Mouse (Mus musculus): ENCODE data around the gene Ntf5. TPM values are rescaled to one million over a fixed set of nuclear protein-coding genes. Genes with fewer than 3 reads are reported as not detected.
"Not testable (repeated sequence)": the region's sequence is repeated elsewhere in the genome, so short reads cannot be mapped to it uniquely, and the experiment has no call there.

The Ntf5 gene
- polyA plus RNA-seq, 1 experiment from 2014 or later: 3.8 TPM

- H3K27me3 ChIP-seq (ENCODE audit: control insufficient read depth, insufficient read depth, low read length): no peaks in the 10 kb centered on the region
- H3K9ac ChIP-seq (ENCODE audit: low read length): no peak overlapping the region
- WGBS: 90% methylated on average over 15 of the region's 15 CpGs
- peaks cover 18% of the 10 kb centered on the region for H3K4me1 ChIP-seq (ENCODE audit: control insufficient read depth, insufficient read depth, low read length)
- no peaks in the 10 kb centered on the region for H3K9me3 ChIP-seq (ENCODE audit: control insufficient read depth, low read length)
- H3K4me3 ChIP-seq (ENCODE audit: low read depth, low read length): no peak overlapping the region
- no peak overlapping the region for H3K4me2 ChIP-seq (ENCODE audit: low read depth, severe bottlenecking)
- no peak for ATAC-seq (ENCODE audit: insufficient number of reproducible peaks, low FRiP score, low TSS enrichment, low read depth)
- H3K36me3 ChIP-seq (ENCODE audit: control insufficient read depth, insufficient read depth, low read length): peaks cover 26% of the 10 kb centered on the region; the same call in 1 of the 2 replicates
- no peak overlapping the region for H3K27ac ChIP-seq (replicated peaks; ENCODE audit: low read depth, low read length)
- DNase-seq (ENCODE audit: low spot score): no peak
Observed at GRCm38 (mm10) chr7:45454971-45455370, 41.5 kb downstream of the Ntf5 start.

DNA sequence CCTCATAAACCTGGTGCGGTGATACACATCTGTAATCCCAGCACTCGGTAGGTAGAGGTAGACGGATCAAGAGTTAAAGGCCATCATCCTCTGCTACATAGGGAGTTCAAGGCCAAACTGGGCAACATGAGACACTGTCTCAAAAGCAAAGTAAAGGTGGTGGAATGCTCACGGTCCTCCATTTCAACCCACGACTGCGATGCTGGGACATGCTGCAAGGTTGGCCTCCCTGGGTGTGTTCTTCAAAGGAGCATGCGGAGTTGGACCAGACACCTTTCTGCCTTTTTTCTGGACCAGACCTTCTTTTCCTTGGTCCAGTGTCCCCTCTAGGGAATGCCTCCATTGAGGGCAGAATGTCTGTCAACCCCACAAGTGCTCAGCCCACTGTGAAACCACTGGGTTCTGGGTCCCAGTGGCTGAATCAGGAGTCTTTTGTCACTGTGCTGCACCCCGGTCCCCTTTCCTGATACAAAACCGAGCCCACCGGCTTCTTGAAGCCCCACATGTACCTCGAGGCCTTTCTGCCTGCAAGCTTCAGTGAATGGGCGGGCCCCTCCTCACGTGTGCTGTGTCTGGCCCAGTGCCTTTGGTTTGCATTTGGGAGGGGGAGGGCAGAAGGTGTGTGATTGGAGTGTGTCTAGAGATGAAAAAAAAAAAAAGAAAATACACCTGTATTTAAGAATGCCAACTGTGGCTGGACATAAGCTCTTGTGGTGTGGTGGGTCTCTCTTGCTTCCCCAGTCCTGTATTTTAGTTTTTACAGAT lies 42.6 kb downstream of the Ntf5 start:
- H3K4me3 ChIP-seq (ENCODE audit: low read depth, low read length): no peak overlapping the region
- no peak overlapping the region for H3K27ac ChIP-seq (replicated peaks; ENCODE audit: low read depth, low read length)
- WGBS: 73% methylated on average over 13 of the region's 13 CpGs
- no peak overlapping the region for H3K9ac ChIP-seq (ENCODE audit: low read length)
- ATAC-seq (ENCODE audit: insufficient number of reproducible peaks, low FRiP score, low TSS enrichment, low read depth): no peak
- no peak for DNase-seq (ENCODE audit: low spot score)
- H3K9me3 ChIP-seq (ENCODE audit: control insufficient read depth, low read length): no peaks in the 10 kb centered on the region
- no peaks in the 10 kb centered on the region for H3K27me3 ChIP-seq (ENCODE audit: control insufficient read depth, insufficient read depth, low read length)
- H3K4me2 ChIP-seq (ENCODE audit: low read depth, severe bottlenecking): no peak overlapping the region
- H3K4me1 ChIP-seq (ENCODE audit: control insufficient read depth, insufficient read depth, low read length): peaks cover 20% of the 10 kb centered on the region
- peaks cover 26% of the 10 kb centered on the region; the same call in 1 of the 2 replicates for H3K36me3 ChIP-seq (ENCODE audit: control insufficient read depth, insufficient read depth, low read length)

DNA sequence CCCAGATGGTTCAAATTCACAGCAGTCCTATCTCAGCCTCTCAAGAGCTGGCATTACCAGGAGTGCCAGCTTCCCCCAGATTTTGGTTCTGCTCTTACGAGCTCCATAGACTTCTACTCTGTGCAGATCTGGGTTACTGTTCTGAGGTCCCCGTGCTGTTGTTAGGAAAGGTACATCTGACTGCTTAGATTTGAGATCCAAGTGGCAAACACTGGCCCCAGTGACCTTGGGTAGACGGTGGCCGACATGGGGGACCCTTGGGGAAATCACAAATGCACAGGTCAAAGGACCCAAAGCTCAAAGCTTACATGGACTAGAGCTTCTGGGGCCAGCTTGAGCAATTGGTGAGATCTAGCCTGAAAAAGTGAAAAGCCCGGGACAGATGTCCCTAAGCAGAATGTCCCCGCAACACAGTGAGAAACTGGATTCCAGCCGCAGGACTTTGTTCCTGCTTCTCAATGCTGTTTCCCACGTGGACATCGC lies 43.3 kb downstream of the Ntf5 start:
- no peak for ATAC-seq (ENCODE audit: insufficient number of reproducible peaks, low FRiP score, low TSS enrichment, low read depth)
- DNase-seq (ENCODE audit: low spot score): no peak
- Histone ChIP-seq H3K27ac (replicated peaks; ENCODE audit: low read depth, low read length) (no peak overlapping the region), H3K27me3 (ENCODE audit: control insufficient read depth, insufficient read depth, low read length) (no peaks in the 10 kb centered on the region), H3K4me2 (ENCODE audit: low read depth, severe bottlenecking) (peak overlapping the region; percentile 20), H3K36me3 (ENCODE audit: control insufficient read depth, insufficient read depth, low read length) (peaks cover 26% of the 10 kb centered on the region; the same call in 1 of the 2 replicates), H3K4me3 (ENCODE audit: low read depth, low read length) (no peak overlapping the region), H3K4me1 (ENCODE audit: control insufficient read depth, insufficient read depth, low read length) (peaks cover 23% of the 10 kb centered on the region), H3K9ac (ENCODE audit: low read length) (no peak overlapping the region), H3K9me3 (ENCODE audit: control insufficient read depth, low read length) (no peaks in the 10 kb centered on the region)
- WGBS: 59% methylated on average over 9 of the region's 9 CpGs

DNA sequence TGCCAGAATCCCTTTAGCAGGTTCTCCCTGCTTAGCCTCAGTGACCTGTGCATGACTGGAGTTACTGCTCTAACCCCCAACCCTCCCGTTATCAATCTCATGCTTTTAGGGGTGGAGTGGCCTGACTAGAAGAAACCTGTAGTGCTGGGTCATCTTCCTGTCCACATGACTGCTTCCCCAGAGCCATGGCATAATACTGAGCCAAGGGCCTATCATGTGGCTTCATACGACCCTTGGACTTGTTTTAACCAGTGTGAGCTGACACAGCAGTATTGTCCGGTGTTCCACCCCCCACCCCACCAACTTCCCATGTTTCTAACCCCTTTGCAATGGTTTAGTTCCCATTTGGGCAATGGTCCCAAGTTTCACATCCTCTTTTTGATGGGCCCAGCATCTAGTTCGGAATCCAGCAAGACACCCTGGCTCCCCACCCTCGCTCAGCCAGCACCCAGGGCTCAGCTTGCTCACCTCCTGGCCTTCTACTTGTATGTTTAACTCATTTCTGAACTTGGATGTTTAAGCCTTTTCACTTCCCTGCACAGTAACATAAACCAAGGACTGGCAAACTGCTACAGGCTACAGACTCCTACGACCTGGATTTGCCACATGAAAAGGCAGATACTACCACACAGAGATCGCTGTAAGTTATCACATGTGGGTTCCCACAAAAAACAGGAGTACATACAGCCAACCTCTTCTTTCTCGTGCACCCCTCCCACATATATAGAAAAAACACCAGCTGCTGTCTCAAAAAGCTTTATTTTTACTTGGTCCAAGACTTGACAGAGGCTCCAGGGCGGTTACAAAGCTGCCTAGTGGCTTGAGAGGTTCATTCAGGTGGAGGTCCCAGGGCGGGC lies 43.9 kb downstream of the Ntf5 start:
- no peaks in the 10 kb centered on the region for H3K9me3 ChIP-seq (ENCODE audit: control insufficient read depth, low read length)
- H3K27ac ChIP-seq (replicated peaks; ENCODE audit: low read depth, low read length): no peak overlapping the region
- H3K4me3 ChIP-seq (ENCODE audit: low read depth, low read length): peak overlapping the region; percentile 73
- ATAC-seq (ENCODE audit: insufficient number of reproducible peaks, low FRiP score, low TSS enrichment, low read depth) (no peak), DNase-seq (ENCODE audit: low spot score) (no peak)
- H3K4me2 ChIP-seq (ENCODE audit: low read depth, severe bottlenecking): peak overlapping the region; percentile 67
- H3K36me3 ChIP-seq (ENCODE audit: control insufficient read depth, insufficient read depth, low read length): peaks cover 26% of the 10 kb centered on the region; the same call in 1 of the 2 replicates
- 73% methylated on average over 9 of the region's 10 CpGs for WGBS
- H3K4me1 ChIP-seq (ENCODE audit: control insufficient read depth, insufficient read depth, low read length): peaks cover 23% of the 10 kb centered on the region
- H3K27me3 ChIP-seq (ENCODE audit: control insufficient read depth, insufficient read depth, low read length): no peaks in the 10 kb centered on the region
- peak overlapping the region; percentile 13; the same call in 1 of the 2 replicates for H3K9ac ChIP-seq (ENCODE audit: low read length)

DNA sequence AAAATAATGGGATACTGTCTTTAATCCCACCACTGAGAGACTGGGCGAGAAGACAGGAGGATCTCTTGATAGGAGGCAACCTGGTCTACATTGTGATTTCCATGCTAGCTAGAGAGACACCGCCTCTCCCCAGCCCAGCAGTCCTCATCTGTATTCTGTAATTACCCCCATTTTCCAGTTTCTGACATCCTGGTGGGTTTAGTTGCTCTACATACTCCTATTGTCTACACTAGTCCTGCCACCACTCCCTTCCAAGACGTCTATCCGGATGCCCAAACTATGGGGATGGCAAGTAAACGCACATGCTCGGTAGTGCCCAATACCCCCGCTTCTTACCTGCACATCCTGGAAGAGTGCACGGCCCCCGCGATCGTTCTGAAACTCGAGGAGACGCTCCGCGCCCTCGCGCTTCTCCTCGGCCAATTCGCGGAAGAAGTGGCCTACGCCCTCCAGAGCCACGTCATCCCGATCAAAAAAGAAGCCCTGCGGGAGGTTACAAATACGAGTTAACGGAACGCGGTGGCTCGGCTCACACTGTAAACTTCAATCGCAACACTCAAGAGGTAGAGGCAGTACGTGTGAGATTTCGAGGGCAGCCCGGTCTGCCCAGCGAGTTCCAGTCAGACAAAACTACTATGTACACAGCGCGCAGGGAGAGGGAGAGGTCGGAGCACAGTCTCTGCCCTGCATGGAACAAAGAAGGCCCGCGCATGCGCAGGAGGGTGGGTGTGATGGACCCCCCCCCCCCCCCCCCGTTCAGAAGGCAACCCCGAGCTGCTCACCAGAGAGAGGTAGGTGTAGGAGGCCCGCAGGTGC lies 45.5 kb downstream of the Ntf5 start:
- ATAC-seq (ENCODE audit: insufficient number of reproducible peaks, low FRiP score, low TSS enrichment, low read depth): peak; percentile 61
- peak overlapping the region; percentile 73 for H3K4me3 ChIP-seq (ENCODE audit: low read depth, low read length)
- H3K27me3 ChIP-seq (ENCODE audit: control insufficient read depth, insufficient read depth, low read length): no peaks in the 10 kb centered on the region
- H3K27ac ChIP-seq (replicated peaks; ENCODE audit: low read depth, low read length): peak overlapping the region; percentile 90
- H3K9ac ChIP-seq (ENCODE audit: low read length): peak overlapping the region; percentile 86
- WGBS: under 1% methylated on average over 41 of the region's 43 CpGs
- DNase-seq (ENCODE audit: low spot score): peak; percentile 93
- H3K36me3 ChIP-seq (ENCODE audit: control insufficient read depth, insufficient read depth, low read length): peaks cover 28% of the 10 kb centered on the region; the same call in 1 of the 2 replicates
- H3K4me1 ChIP-seq (ENCODE audit: control insufficient read depth, insufficient read depth, low read length): peaks cover 23% of the 10 kb centered on the region
- H3K4me2 ChIP-seq (ENCODE audit: low read depth, severe bottlenecking): peak overlapping the region; percentile 67
- no peaks in the 10 kb centered on the region for H3K9me3 ChIP-seq (ENCODE audit: control insufficient read depth, low read length)

DNA sequence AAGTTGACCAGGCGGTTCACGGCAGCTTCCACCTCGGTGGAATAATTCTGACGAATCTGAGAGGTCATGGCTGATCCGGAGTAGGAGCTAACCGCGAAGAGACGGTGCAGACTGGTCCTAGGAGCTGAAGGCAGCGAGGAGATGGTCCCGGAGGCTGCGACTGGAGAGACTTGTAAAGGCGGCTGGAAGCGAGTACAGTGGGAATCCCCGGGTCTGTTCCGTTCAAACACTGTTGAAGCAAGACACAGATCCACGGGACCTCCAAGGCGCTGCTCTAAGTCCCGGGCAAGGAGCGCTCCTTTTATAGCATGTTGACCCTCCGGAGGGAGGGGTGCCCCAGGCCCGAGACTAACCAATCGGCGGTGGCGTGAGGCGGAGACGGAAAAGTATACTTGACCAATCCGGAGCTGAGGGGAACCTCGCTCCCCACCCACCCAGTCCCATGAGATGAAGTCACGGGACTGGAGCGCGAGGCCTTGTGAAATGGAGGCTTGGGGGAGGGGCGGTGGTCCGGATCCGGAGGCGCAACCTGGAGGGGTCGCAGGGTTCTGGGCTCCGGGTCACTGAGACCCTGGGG lies 46.2 kb downstream of the Ntf5 start, which contains the start of gene Ftl1:
Gene Ftl1, minus strand, starts transcription at position 321 of the 577 bp plus-strand sequence.
- peak; percentile 95 for ATAC-seq (ENCODE audit: insufficient number of reproducible peaks, low FRiP score, low TSS enrichment, low read depth)

DNA sequence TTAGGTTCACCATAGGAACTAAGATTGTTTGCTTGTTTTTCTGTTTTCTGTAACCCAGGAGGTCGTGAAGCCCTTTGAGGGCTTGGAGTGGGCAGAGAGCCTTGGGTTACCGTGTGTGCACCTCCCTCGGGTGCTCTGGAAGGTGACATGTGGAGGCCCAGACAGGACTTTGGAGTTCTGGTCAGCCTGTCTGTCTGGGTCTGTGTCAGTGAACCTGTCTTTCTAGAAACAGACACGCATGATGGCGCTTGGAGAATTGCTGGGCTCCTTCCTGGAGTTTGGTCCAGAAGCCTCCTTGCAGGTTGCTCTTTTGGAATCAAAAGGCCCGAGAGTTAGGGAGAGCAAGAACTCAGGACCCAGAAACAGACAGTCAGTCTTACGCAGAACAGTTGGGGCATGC lies 46.9 kb downstream of the Ntf5 start:
- no peak overlapping the region for H3K27ac ChIP-seq (replicated peaks; ENCODE audit: low read depth, low read length)
- ATAC-seq (ENCODE audit: insufficient number of reproducible peaks, low FRiP score, low TSS enrichment, low read depth) (no peak), DNase-seq (ENCODE audit: low spot score) (no peak)
- peak overlapping the region; percentile 45 for H3K4me2 ChIP-seq (ENCODE audit: low read depth, severe bottlenecking)
- 77% methylated on average over 7 of the region's 7 CpGs for WGBS
- H3K27me3 ChIP-seq (ENCODE audit: control insufficient read depth, insufficient read depth, low read length): no peaks in the 10 kb centered on the region
- H3K4me1 ChIP-seq (ENCODE audit: control insufficient read depth, insufficient read depth, low read length): peaks cover 23% of the 10 kb centered on the region
- peak overlapping the region; percentile 53 for H3K9ac ChIP-seq (ENCODE audit: low read length)
- H3K9me3 ChIP-seq (ENCODE audit: control insufficient read depth, low read length): no peaks in the 10 kb centered on the region
- H3K4me3 ChIP-seq (ENCODE audit: low read depth, low read length): peak overlapping the region; percentile 73
- H3K36me3 ChIP-seq (ENCODE audit: control insufficient read depth, insufficient read depth, low read length): peaks cover 25% of the 10 kb centered on the region

More for the DNA sequence above, 46.2 kb downstream of the Ntf5 start, which contains the start of gene Ftl1:
- Histone ChIP-seq H3K36me3 (ENCODE audit: control insufficient read depth, insufficient read depth, low read length) (peaks cover 27% of the 10 kb centered on the region), H3K4me2 (ENCODE audit: low read depth, severe bottlenecking) (peak within 1 kb of the TSS; percentile 67), H3K27ac (replicated peaks; ENCODE audit: low read depth, low read length) (peak within 1 kb of the TSS; percentile 90), H3K4me1 (ENCODE audit: control insufficient read depth, insufficient read depth, low read length) (peaks cover 23% of the 10 kb centered on the region), H3K9ac (ENCODE audit: low read length) (peak within 1 kb of the TSS; percentile 86), H3K4me3 (ENCODE audit: low read depth, low read length) (peak within 1 kb of the TSS; percentile 73)
- under 1% methylated on average over 25 of the region's 37 CpGs for WGBS
- peak; percentile 97 for DNase-seq (ENCODE audit: low spot score)
- H3K27me3 ChIP-seq (ENCODE audit: control insufficient read depth, insufficient read depth, low read length); H3K9me3 ChIP-seq (ENCODE audit: control insufficient read depth, low read length): not testable (repeated sequence)
